Mouse (Mus musculus): Measurements from ENCODE around the gene Gtsf1. TPM values are rescaled to one million over a fixed set of nuclear protein-coding genes. Genes with fewer than 3 reads are reported as not detected.

The Gtsf1 gene
- polyA plus RNA-seq, 1 experiment from 2014 or later: 0.23 TPM

- no peak overlapping the region for H3K4me2 ChIP-seq (replicated peaks; ENCODE audit: low read depth)
- no peaks in the 10 kb centered on the region; the same call in 1 of the 2 replicates for H3K27me3 ChIP-seq (replicated peaks; ENCODE audit: control insufficient read depth, insufficient read depth, low read length)
- H3K4me1 ChIP-seq (replicated peaks; ENCODE audit: control insufficient read depth, insufficient read depth, low read length): no peaks in the 10 kb centered on the region
- no peak overlapping the region for H3K27ac ChIP-seq (ENCODE audit: low read depth, low read length)
- no peaks in the 10 kb centered on the region for H3K9me3 ChIP-seq (ENCODE audit: control insufficient read depth)
- H3K4me3 ChIP-seq (ENCODE audit: low read depth, low read length): no peak overlapping the region
- no peak overlapping the region for H3K9ac ChIP-seq (ENCODE audit: low read depth, low read length)
- WGBS: 89% methylated on average over 5 of the region's 5 CpGs
- H3K36me3 ChIP-seq (ENCODE audit: control insufficient read depth, insufficient read depth): peaks cover 16% of the 10 kb centered on the region
- no peak for TF ChIP-seq CTCF (IDR thresholded peaks at IDR 0.05; ENCODE audit: low read depth)
- no peak for ATAC-seq
Observed at GRCm38 (mm10) chr15:103359869-103360602, 70.2 kb downstream of the Gtsf1 start.

- Histone ChIP-seq H3K4me1 (replicated peaks; ENCODE audit: control insufficient read depth, insufficient read depth, low read length) (no peaks in the 10 kb centered on the region), H3K27ac (ENCODE audit: low read depth, low read length) (no peak overlapping the region), H3K4me3 (ENCODE audit: low read depth, low read length) (no peak overlapping the region), H3K9ac (ENCODE audit: low read depth, low read length) (no peak overlapping the region), H3K4me2 (replicated peaks; ENCODE audit: low read depth) (no peak overlapping the region), H3K36me3 (ENCODE audit: control insufficient read depth, insufficient read depth) (peaks cover 23% of the 10 kb centered on the region), H3K9me3 (ENCODE audit: control insufficient read depth) (no peaks in the 10 kb centered on the region), H3K27me3 (replicated peaks; ENCODE audit: control insufficient read depth, insufficient read depth, low read length) (no peaks in the 10 kb centered on the region)
- no peak for TF ChIP-seq CTCF (IDR thresholded peaks at IDR 0.05; ENCODE audit: low read depth)
- WGBS: 50% methylated on average over 1 of the region's 1 CpGs
- no peak for ATAC-seq
Observed at GRCm38 (mm10) chr15:103359122-103359510, 71.2 kb downstream of the Gtsf1 start.

- Histone ChIP-seq H3K4me3 (ENCODE audit: low read depth, low read length) (no peak overlapping the region), H3K4me2 (replicated peaks; ENCODE audit: low read depth) (no peak overlapping the region), H3K27ac (ENCODE audit: low read depth, low read length) (no peak overlapping the region), H3K9me3 (ENCODE audit: control insufficient read depth) (no peaks in the 10 kb centered on the region), H3K4me1 (replicated peaks; ENCODE audit: control insufficient read depth, insufficient read depth, low read length) (no peaks in the 10 kb centered on the region), H3K36me3 (ENCODE audit: control insufficient read depth, insufficient read depth) (peaks cover 29% of the 10 kb centered on the region), H3K9ac (ENCODE audit: low read depth, low read length) (no peak overlapping the region), H3K27me3 (replicated peaks; ENCODE audit: control insufficient read depth, insufficient read depth, low read length) (no peaks in the 10 kb centered on the region)
- 36% methylated on average over 4 of the region's 4 CpGs for WGBS
- no peak for TF ChIP-seq CTCF (IDR thresholded peaks at IDR 0.05; ENCODE audit: low read depth)
- no peak for ATAC-seq
Observed at GRCm38 (mm10) chr15:103358278-103359121, 71.8 kb downstream of the Gtsf1 start.

DNA sequence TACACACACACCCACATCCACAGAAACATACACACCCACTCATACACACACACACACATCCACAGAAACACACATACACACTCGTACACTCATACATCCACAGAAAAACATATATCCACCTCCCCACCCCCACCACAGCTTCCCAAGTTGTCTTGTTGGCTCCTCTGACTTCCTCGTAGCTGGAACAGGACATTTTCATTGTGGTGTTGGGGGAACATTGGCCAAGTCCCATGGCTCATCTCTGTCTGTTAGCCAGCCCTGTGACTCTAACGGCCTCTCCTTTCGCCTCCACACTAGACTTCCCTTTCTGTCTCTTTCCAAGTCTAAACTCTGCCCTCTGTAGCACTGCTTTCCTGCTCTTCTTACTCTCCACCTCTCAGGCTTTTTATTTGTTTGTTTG lies 72.5 kb downstream of the Gtsf1 start:
- no peak for TF ChIP-seq CTCF (IDR thresholded peaks at IDR 0.05; ENCODE audit: low read depth)
- H3K27ac ChIP-seq (ENCODE audit: low read depth, low read length): no peak overlapping the region
- WGBS: 75% methylated on average over 4 of the region's 4 CpGs

GRCm38 (mm10) chr15:103356130-103356529 lies 74.1 kb downstream of the Gtsf1 start:
- no peaks in the 10 kb centered on the region for H3K4me1 ChIP-seq (replicated peaks; ENCODE audit: control insufficient read depth, insufficient read depth, low read length)
- peaks cover 44% of the 10 kb centered on the region for H3K36me3 ChIP-seq (ENCODE audit: control insufficient read depth, insufficient read depth)
- H3K27me3 ChIP-seq (replicated peaks; ENCODE audit: control insufficient read depth, insufficient read depth, low read length): no peaks in the 10 kb centered on the region
- no peak for TF ChIP-seq CTCF (IDR thresholded peaks at IDR 0.05; ENCODE audit: low read depth)
- H3K9me3 ChIP-seq (ENCODE audit: control insufficient read depth): no peaks in the 10 kb centered on the region
- H3K4me2 ChIP-seq (replicated peaks; ENCODE audit: low read depth): no peak overlapping the region
- no peak overlapping the region for H3K9ac ChIP-seq (ENCODE audit: low read depth, low read length)
- WGBS: 77% methylated on average over 4 of the region's 4 CpGs
- H3K27ac ChIP-seq (ENCODE audit: low read depth, low read length): no peak overlapping the region
- no peak overlapping the region for H3K4me3 ChIP-seq (ENCODE audit: low read depth, low read length)
- ATAC-seq: no peak

More for the DNA sequence above, 72.5 kb downstream of the Gtsf1 start:
- no peak overlapping the region for H3K9ac ChIP-seq (ENCODE audit: low read depth, low read length)
- no peaks in the 10 kb centered on the region for H3K4me1 ChIP-seq (replicated peaks; ENCODE audit: control insufficient read depth, insufficient read depth, low read length)
- H3K9me3 ChIP-seq (ENCODE audit: control insufficient read depth): no peaks in the 10 kb centered on the region
- no peak overlapping the region for H3K4me3 ChIP-seq (ENCODE audit: low read depth, low read length)
- H3K4me2 ChIP-seq (replicated peaks; ENCODE audit: low read depth): no peak overlapping the region
- no peak for ATAC-seq
- no peaks in the 10 kb centered on the region for H3K27me3 ChIP-seq (replicated peaks; ENCODE audit: control insufficient read depth, insufficient read depth, low read length)
- peaks cover 31% of the 10 kb centered on the region for H3K36me3 ChIP-seq (ENCODE audit: control insufficient read depth, insufficient read depth)

DNA sequence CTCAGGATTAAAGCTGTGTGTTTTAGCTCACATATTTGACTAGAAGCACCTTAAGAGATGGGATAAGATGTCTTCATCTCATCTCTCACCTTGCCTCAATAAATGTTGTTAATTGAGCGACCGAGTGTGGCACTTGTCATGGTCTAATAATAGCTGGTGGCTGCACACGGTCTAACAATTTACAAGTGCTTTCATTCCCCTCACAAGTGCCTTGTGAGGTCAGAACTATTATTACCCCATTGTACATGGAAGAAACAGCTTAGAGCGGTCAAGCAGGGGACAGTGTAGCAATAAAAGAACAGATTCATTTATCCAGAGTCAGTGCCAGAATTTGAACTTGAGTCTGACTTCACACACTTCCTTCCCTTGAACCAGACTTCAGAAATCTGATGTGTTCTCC lies 74.8 kb downstream of the Gtsf1 start:
- Histone ChIP-seq H3K9ac (ENCODE audit: low read depth, low read length) (no peak overlapping the region), H3K27ac (ENCODE audit: low read depth, low read length) (no peak overlapping the region), H3K27me3 (replicated peaks; ENCODE audit: control insufficient read depth, insufficient read depth, low read length) (no peaks in the 10 kb centered on the region), H3K36me3 (ENCODE audit: control insufficient read depth, insufficient read depth) (peaks cover 51% of the 10 kb centered on the region), H3K4me1 (replicated peaks; ENCODE audit: control insufficient read depth, insufficient read depth, low read length) (no peaks in the 10 kb centered on the region), H3K4me2 (replicated peaks; ENCODE audit: low read depth) (no peak overlapping the region), H3K4me3 (ENCODE audit: low read depth, low read length) (no peak overlapping the region), H3K9me3 (ENCODE audit: control insufficient read depth) (no peaks in the 10 kb centered on the region)
- no peak for ATAC-seq
- TF ChIP-seq CTCF (IDR thresholded peaks at IDR 0.05; ENCODE audit: low read depth): no peak
- 73% methylated on average over 4 of the region's 4 CpGs for WGBS

All from intestine, postnatal 0 days (tissue).